Mouse (Mus musculus) cerebellum, adult 9-10 months (tissue): ENCODE measurements around the gene Gm15517.
"Not testable (repeated sequence)": the region's sequence is repeated elsewhere in the genome, so short reads cannot be mapped to it uniquely, and the experiment has no call there.

Source experiments
- DNase-seq: peaks from one replicate; pipeline ENCODE4 v3.0.0; 2022

The Gm15517 gene

GRCm38 (mm10) chr7:44261147-44261546 lies at the start of gene Gm15517:
Gene Gm15517, plus strand, starts transcription at chr7:44261447.
- DNase-seq = no peak

GRCm38 (mm10) chr7:44215645-44216044 lies 45.6 kb upstream of the Gm15517 start, which contains the start of gene Klk1b5:
Gene Klk1b5, plus strand, starts transcription at chr7:44215945.
- DNase-seq = no peak

- not testable (repeated sequence) for DNase-seq
Measured at GRCm38 (mm10) chr7:44221601-44222000, 39.6 kb upstream of the Gm15517 start.

- not testable (repeated sequence) for DNase-seq
Measured at GRCm38 (mm10) chr7:44222335-44222734, 38.9 kb upstream of the Gm15517 start.

- no peak for DNase-seq
Measured at GRCm38 (mm10) chr7:44225076-44225475, 36.2 kb upstream of the Gm15517 start, which contains the start of gene Klk1. Gene Klk1, plus strand, starts transcription at chr7:44225360.

- DNase-seq = no peak
Measured at GRCm38 (mm10) chr7:44235909-44236308, 25.3 kb upstream of the Gm15517 start, which contains the start of gene Gm36864. Gene Gm36864, plus strand, starts transcription at chr7:44236177.

GRCm38 (mm10) chr7:44239913-44240312 lies 21.3 kb upstream of the Gm15517 start:
- DNase-seq = no peak

GRCm38 (mm10) chr7:44240712-44241111 lies 20.5 kb upstream of the Gm15517 start:
- DNase-seq = no peak

- no peak for DNase-seq
Measured at GRCm38 (mm10) chr7:44241163-44241562, 20.1 kb upstream of the Gm15517 start.

GRCm38 (mm10) chr7:44244080-44244479 lies 17.2 kb upstream of the Gm15517 start:
- no peak for DNase-seq

GRCm38 (mm10) chr7:44246055-44246983 lies 14.9 kb upstream of the Gm15517 start, which contains the start of the genes 1700028J19Rik and 2410002F23Rik:
Gene 1700028J19Rik, minus strand, starts transcription at chr7:44246695.
Gene 2410002F23Rik, plus strand, starts transcription at chr7:44246722.
- DNase-seq = peak; percentile 94

GRCm38 (mm10) chr7:44246984-44247470 lies 14.2 kb upstream of the Gm15517 start:
- peak; percentile 80 for DNase-seq

- no peak for DNase-seq
Measured at GRCm38 (mm10) chr7:44247971-44248370, 13.3 kb upstream of the Gm15517 start.

- no peak for DNase-seq
Measured at GRCm38 (mm10) chr7:44249248-44249647, 12.0 kb upstream of the Gm15517 start.

- DNase-seq = not testable (repeated sequence)
Measured at GRCm38 (mm10) chr7:44250732-44251275, 10.4 kb upstream of the Gm15517 start.

- no peak for DNase-seq
Measured at GRCm38 (mm10) chr7:44253023-44253616, 8.1 kb upstream of the Gm15517 start.

GRCm38 (mm10) chr7:44254930-44255329 lies 6.3 kb upstream of the Gm15517 start:
- DNase-seq = no peak

- no peak for DNase-seq
Measured at GRCm38 (mm10) chr7:44257278-44257677, 4.0 kb upstream of the Gm15517 start, which contains the start of gene Acp4. Gene Acp4, minus strand, starts transcription at chr7:44257378.

- no peak for DNase-seq
Measured at GRCm38 (mm10) chr7:44260410-44260809, 837 bp upstream of the Gm15517 start.

- DNase-seq = peak; percentile 99
Measured at GRCm38 (mm10) chr7:44262791-44263643, 1.8 kb downstream of the Gm15517 start.

- no peak for DNase-seq
Measured at GRCm38 (mm10) chr7:44268117-44268516, 6.9 kb downstream of the Gm15517 start.

GRCm38 (mm10) chr7:44269397-44269796 lies 8.2 kb downstream of the Gm15517 start:
- DNase-seq = no peak
